In the genomic region with DNA sequence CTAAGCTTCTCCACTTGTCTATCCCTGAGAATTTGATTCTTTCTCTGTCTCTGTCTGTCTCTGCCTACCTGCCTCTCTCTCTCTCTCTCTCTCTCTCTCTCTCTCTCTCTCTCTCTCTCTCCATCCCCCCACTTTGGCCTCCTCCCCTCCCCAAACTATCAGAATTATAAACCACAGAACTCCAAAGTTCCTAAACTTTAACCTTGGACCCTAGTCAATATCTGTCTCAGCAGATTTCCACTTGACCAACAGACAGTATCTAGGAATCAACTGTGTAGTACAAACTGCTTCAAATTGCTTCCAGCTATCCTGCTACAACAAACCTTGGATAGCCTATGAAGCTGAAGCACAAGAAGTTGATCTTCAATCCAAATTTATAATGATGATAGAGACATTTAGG, we compare ENCODE assay signal across 21 mouse cellular contexts. TPM values are rescaled to one million over a fixed set of nuclear protein-coding genes. Genes with fewer than 3 reads are reported as not detected.
DNase-seq lines count a peak whose midpoint lies in the region; TF ChIP-seq lines count a peak whose summit lies in the region.
"Had no signal": no experiment of that assay in that cellular context is flagged by ENCODE, and none has a peak within 500 bp of the region (broad histone marks: within the 10 kb centered on the region; RNA-seq: fewer than 3 reads in every experiment).

No protein-coding gene starts in this region.

- H3K27me3 ChIP-seq in kidney, adult 2 months (replicated peaks; ENCODE audit: control insufficient read depth, insufficient read depth, low read length), result no peaks in the 10 kb centered on the region
- H3K27me3 ChIP-seq: embryonic facial prominence, embryonic 13.5 days; embryonic facial prominence, embryonic 15.5 days; forebrain, embryonic 12.5 days had no signal

- peaks cover 3% of the 10 kb centered on the region; the same call in 1 of the 2 replicates for H3K4me1 ChIP-seq in kidney, adult 2 months (ENCODE audit: control insufficient read depth, insufficient read depth, low read length)
- H3K4me1 ChIP-seq: embryonic facial prominence, embryonic 13.5 days; embryonic facial prominence, embryonic 15.5 days; forebrain, embryonic 10.5 days; forebrain, embryonic 12.5 days had no signal

- H3K36me3 ChIP-seq in kidney, adult 2 months (ENCODE audit: control insufficient read depth, insufficient read depth, low read length), result no peaks in the 10 kb centered on the region
- H3K36me3 ChIP-seq: embryonic facial prominence, embryonic 13.5 days; embryonic facial prominence, embryonic 15.5 days; forebrain, embryonic 10.5 days; forebrain, embryonic 12.5 days had no signal

- no peak overlapping the region for H3K4me3 ChIP-seq in kidney, adult 2 months (ENCODE audit: insufficient read depth, low read depth, low read length)
- H3K4me3 ChIP-seq: embryonic facial prominence, embryonic 13.5 days; embryonic facial prominence, embryonic 15.5 days; erythroblast, embryonic 14.5 days; forebrain, embryonic 10.5 days; forebrain, embryonic 12.5 days had no signal

- DNase-seq in kidney, adult 2 months, result peak; percentile 67
- no peak for DNase-seq in kidney, postnatal 4 days
- peak; percentile 3 to 38 for DNase-seq in kidney, postnatal 36 days
- DNase-seq in kidney, postnatal 10 days, result no peak
- DNase-seq: adrenal gland, adult 2 months; adrenal gland, postnatal 10 days; adrenal gland, postnatal 25 days; cerebellum, adult 11 months; cerebellum, adult 18-20 months; cerebellum, adult 8-10 months; cerebellum, adult 9-11 months; cerebellum, postnatal 14 days; cerebellum, postnatal 36 days; embryo, embryonic 11 days had no signal

- no peak for TF ChIP-seq POLR2A in kidney, adult 2 months (IDR thresholded peaks at IDR 0.05; ENCODE audit: low read depth, low read length)

- no peak for TF ChIP-seq CTCF in kidney, adult 2 months (conservative IDR thresholded peaks at IDR 0.05; ENCODE audit: insufficient read depth, insufficient read length, low read depth, low read length)

- H3K27ac ChIP-seq in kidney, adult 2 months (ENCODE audit: insufficient read depth, low read depth, low read length), result no peak overlapping the region; the same call in 1 of the 2 replicates
- H3K27ac ChIP-seq: embryonic facial prominence, embryonic 13.5 days; embryonic facial prominence, embryonic 15.5 days; forebrain, embryonic 10.5 days; forebrain, embryonic 12.5 days had no signal

RNA-seq across cellular contexts. Expression of a gene that starts 10.2 kb away (rescaled TPM):
- 31.4 and 37.1 TPM in 2 replicates for polyA plus RNA-seq in kidney, adult 2 months (2012; rRNA removed)
- polyA plus RNA-seq: adrenal gland, adult 2 months; C2C12; embryonic facial prominence, embryonic 11.5 days; embryonic facial prominence, embryonic 15.5 days; erythroblast, embryonic 14.5 days; forebrain, embryonic 10.5 days; forebrain, embryonic 12.5 days had no signal

Comparison
In these comparisons a context has a peak if more than half of its experiments do, and no peak if none do; other contexts are left out.
1. DNase-seq: peak in kidney, adult 2 months (single experiment) and kidney, postnatal 36 days (2 of 2); none in kidney, postnatal 4 days (0 of 2) and kidney, postnatal 10 days (single experiment).